Mouse (Mus musculus) stomach, embryonic 16.5 days (tissue): Measurements from ENCODE around the gene Gm5244. TPM values are rescaled to one million over a fixed set of nuclear protein-coding genes. Genes with fewer than 3 reads are reported as not detected.

Experiments
- ATAC-seq: fragments of 200-750 bp; cut with Nextera tagmentation; 2 replicates; pipeline ENCODE4 v1.8.0; 2017; ENCODE audit warnings: moderate number of reproducible peaks, moderate TSS enrichment; ENCODE audit not compliant: insufficient read depth, low FRiP score
- H3K27ac ChIP-seq: fragments of 300-500 bp; sonication (generic); 2 replicates; pipeline ENCODE4 v1.5.1; 2014; ENCODE audit warnings: low read length
- H3K27me3 ChIP-seq: fragments of 300-500 bp; sonication (generic); 2 replicates; pipeline ENCODE4 v1.6.1; 2014; ENCODE audit warnings: low read length, control low read depth, mixed read lengths; ENCODE audit not compliant: control insufficient read depth, insufficient read depth
- H3K36me3 ChIP-seq: fragments of 300-500 bp; sonication (generic); 2 replicates; pipeline ENCODE4 v1.6.1; 2014; ENCODE audit warnings: low read length; ENCODE audit not compliant: control insufficient read depth, insufficient read depth
- H3K4me1 ChIP-seq: fragments of 300-500 bp; sonication (generic); 2 replicates; pipeline ENCODE4 v1.6.1; 2014; ENCODE audit warnings: low read length, control low read depth, mixed read lengths; ENCODE audit not compliant: control insufficient read depth, insufficient read depth
- H3K4me2 ChIP-seq: fragments of 300-500 bp; sonication (generic); 2 replicates; pipeline ENCODE4 v1.6.1; 2014; ENCODE audit warnings: low read depth, low read length, mixed read lengths
- H3K4me3 ChIP-seq: fragments of 300-500 bp; sonication (generic); replicated peaks from 2 replicates; pipeline ENCODE4 v1.5.1; 2014; ENCODE audit warnings: mild to moderate bottlenecking, low read length
- H3K9ac ChIP-seq: fragments of 300-500 bp; sonication (generic); 2 replicates; pipeline ENCODE4 v1.6.1; 2014; ENCODE audit warnings: low read length
- H3K9me3 ChIP-seq: fragments of 300-500 bp; sonication (generic); replicated peaks from 2 replicates; pipeline ENCODE4 v1.6.1; 2016; ENCODE audit warnings: low read length, control low read depth; ENCODE audit not compliant: control insufficient read depth
- WGBS: fragments of 180-500 bp; shearing (Covaris S2); extraction: QIAGEN DNeasy Blood & Tissue Kit; methylation state at CpG from one replicate; pipeline ENCODE4 v1.1.7; 2014; 5-methylcytosine and 5-hydroxymethylcytosine counted together
- polyA plus RNA-seq: library from polyadenylated mRNA; unstranded; fragments of >200 nt; fragmentation: Nextera tagmentation; extraction: Ambion mirVana; gene quantifications from 2 replicates; pipeline ENCODE4 v1.2.1, GENCODE M21; 2015

The Gm5244 gene
- polyA plus RNA-seq, 1 experiment from 2014 or later = not detected

DNA sequence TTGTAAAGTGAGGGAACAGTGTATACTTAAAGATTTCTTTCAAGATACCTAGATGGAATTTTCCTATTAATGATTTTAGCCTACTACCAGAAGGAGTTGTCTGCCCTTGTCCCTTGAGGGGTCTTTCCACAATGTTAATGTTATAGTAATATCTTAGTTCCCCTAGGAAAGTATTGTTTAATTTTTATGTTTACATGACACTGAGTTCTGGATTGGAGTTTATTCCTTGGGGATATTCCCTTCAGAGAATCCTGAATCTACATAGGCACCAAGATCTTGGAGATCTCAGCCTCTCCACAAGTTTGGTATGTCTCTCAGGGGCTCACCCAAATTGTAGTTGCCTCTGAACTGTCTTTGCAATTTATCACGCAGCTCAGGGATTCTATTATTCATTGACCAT, 10.5 kb downstream of the Gm5244 start, which contains the start of gene Olfr1444:
Gene Olfr1444 (plus strand): TSS at position 301 of the 400 bp plus-strand sequence.
- H3K27ac ChIP-seq = no peak within 1 kb of the TSS
- H3K9me3 ChIP-seq = no peaks in the 10 kb centered on the region
- no peaks in the 10 kb centered on the region for H3K36me3 ChIP-seq
- H3K4me3 ChIP-seq = no peak within 1 kb of the TSS
- no peak for ATAC-seq
- no peaks in the 10 kb centered on the region for H3K4me1 ChIP-seq
- no peaks in the 10 kb centered on the region for H3K27me3 ChIP-seq
- H3K9ac ChIP-seq = no peak within 1 kb of the TSS
- 59% methylated on average over 1 of the region's 1 CpGs for whole genome bisulfite sequencing
- H3K4me2 ChIP-seq = no peak within 1 kb of the TSS

GRCm38 (mm10) chr19:12883555-12883954, 37.1 kb downstream of the Gm5244 start, which contains the start of gene Olfr1445:
Gene Olfr1445, plus strand, starts transcription at chr19:12883855.
- WGBS = 84% methylated on average over 2 of the region's 2 CpGs
- Histone ChIP-seq H3K4me3 (no peak within 1 kb of the TSS), H3K4me1 (no peaks in the 10 kb centered on the region), H3K36me3 (no peaks in the 10 kb centered on the region), H3K27ac (no peak within 1 kb of the TSS), H3K9ac (no peak within 1 kb of the TSS), H3K4me2 (no peak within 1 kb of the TSS), H3K27me3 (no peaks in the 10 kb centered on the region), H3K9me3 (no peaks in the 10 kb centered on the region)
- no peak for ATAC-seq

DNA sequence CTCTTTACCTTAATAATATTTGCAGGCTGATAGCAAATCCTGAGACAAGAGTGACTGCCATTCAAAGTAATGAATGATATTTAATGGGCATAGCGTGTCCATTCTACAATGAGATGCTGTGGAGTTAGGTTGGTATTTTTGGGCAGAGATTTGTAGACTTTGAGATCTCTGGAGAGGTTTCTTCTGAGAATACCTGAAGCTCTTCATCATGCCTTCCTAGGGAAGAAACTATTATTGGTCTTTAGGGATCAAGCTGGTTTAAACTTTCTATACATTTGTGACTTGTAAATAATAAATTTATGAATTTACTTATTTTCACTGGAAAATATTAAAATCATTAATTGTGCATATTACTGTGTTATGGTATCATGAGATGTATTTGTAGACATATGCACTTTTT, 46.9 kb downstream of the Gm5244 start, which contains the start of gene Olfr1446:
Gene Olfr1446 (minus strand): TSS at position 101 of the 400 bp plus-strand sequence.
- no peaks in the 10 kb centered on the region for H3K36me3 ChIP-seq
- no peaks in the 10 kb centered on the region for H3K9me3 ChIP-seq
- ATAC-seq = no peak
- no peak within 1 kb of the TSS for H3K4me2 ChIP-seq
- no peaks in the 10 kb centered on the region for H3K27me3 ChIP-seq
- H3K9ac ChIP-seq = no peak within 1 kb of the TSS
- WGBS = 81% methylated on average over 1 of the region's 1 CpGs
- no peak within 1 kb of the TSS for H3K27ac ChIP-seq
- H3K4me3 ChIP-seq = no peak within 1 kb of the TSS
- H3K4me1 ChIP-seq = no peaks in the 10 kb centered on the region

Other genes with a start within 250 kb of the Gm5244 start
- 0.70 and 1.0 TPM in 2 replicates for gene Gm4952, start 246.7 kb upstream of the Gm5244 start, polyA plus RNA-seq
- 0.05 TPM in 1 of 2 replicates, not detected in the other for gene Glyat, start 213.4 kb upstream of the Gm5244 start, polyA plus RNA-seq
- gene Olfr1442, start 176.2 kb upstream of the Gm5244 start, polyA plus RNA-seq = not detected in 2 replicates
- gene Olfr1443, start 168.6 kb upstream of the Gm5244 start, polyA plus RNA-seq = not detected in 2 replicates
- 0.45 and 0.76 TPM in 2 replicates for gene Keg1, start 150.9 kb upstream of the Gm5244 start, polyA plus RNA-seq
- 0.99 and 1.4 TPM in 2 replicates for gene Cntf, start 81.0 kb upstream of the Gm5244 start, polyA plus RNA-seq
- 9.9 and 11.3 TPM in 2 replicates for gene Zfp91, start 50.6 kb upstream of the Gm5244 start, polyA plus RNA-seq
- gene Lpxn, start 50.5 kb upstream of the Gm5244 start, polyA plus RNA-seq = 1.4 and 2.8 TPM in 2 replicates
- gene Olfr1444, start 10.6 kb downstream of the Gm5244 start, polyA plus RNA-seq = not detected in 2 replicates
- not detected in 2 replicates for gene Olfr1445, start 37.2 kb downstream of the Gm5244 start, polyA plus RNA-seq
- gene Olfr1446, start 46.8 kb downstream of the Gm5244 start, polyA plus RNA-seq = not detected in 2 replicates
- gene Olfr1447, start 57.1 kb downstream of the Gm5244 start, polyA plus RNA-seq = not detected in 2 replicates
- not detected in 2 replicates for gene Olfr1448, start 77.7 kb downstream of the Gm5244 start, polyA plus RNA-seq
- gene Olfr1449, start 84.2 kb downstream of the Gm5244 start, polyA plus RNA-seq = not detected in 2 replicates
- gene Olfr1450, start 103.6 kb downstream of the Gm5244 start, polyA plus RNA-seq = not detected in 2 replicates
- gene Olfr1451, start 148.3 kb downstream of the Gm5244 start, polyA plus RNA-seq = not detected in 2 replicates
- gene Olfr1453, start 181.6 kb downstream of the Gm5244 start, polyA plus RNA-seq = not detected in 2 replicates
- gene Olfr1454, start 213.9 kb downstream of the Gm5244 start, polyA plus RNA-seq = not detected in 2 replicates